Mouse (Mus musculus) embryo, embryonic 11.5 days (tissue): ENCODE results near the gene Tesc.

Experiments used
- DNase-seq: peaks from one replicate; pipeline ENCODE4 v3.0.0-alpha.2; 2012; ENCODE audit warnings: low read depth, low spot score

The Tesc gene

GRCm38 (mm10) chr5:118027698-118028190 is at the start of gene Tesc:
Gene Tesc, plus strand, starts transcription at chr5:118027743.
- DNase-seq: no peak

DNA sequence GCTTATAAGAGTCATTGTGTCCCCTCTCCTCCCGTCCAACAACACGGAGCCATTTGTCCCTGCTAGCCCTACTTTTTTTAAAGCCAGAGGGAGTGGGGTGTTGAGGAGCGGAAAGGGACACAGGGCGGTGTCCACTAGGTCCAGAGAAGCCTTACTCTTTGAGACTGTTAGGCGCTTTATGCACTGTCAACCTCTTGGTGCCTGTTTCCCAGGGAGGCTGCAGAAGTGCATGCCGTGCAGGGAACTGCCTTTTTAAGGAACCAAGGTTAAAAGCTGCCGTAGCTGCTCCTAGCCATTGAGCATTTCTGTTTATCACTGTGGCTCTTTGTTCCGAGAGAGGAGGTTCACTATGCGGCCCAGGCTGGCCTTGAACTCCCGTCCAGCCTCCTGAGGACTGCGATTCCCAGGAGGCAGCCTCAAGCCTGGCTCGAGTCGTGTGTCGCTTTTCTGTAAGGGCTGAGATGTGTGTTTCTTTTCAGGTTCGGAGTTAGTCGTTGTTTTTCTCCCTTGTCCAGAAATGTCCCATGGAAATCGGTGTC is 49.3 kb upstream of the Tesc start:
- no peak for DNase-seq

- no peak for DNase-seq
Observed at GRCm38 (mm10) chr5:117979082-117979481, 48.5 kb upstream of the Tesc start.

- DNase-seq: no peak
Observed at GRCm38 (mm10) chr5:117980921-117981320, 46.6 kb upstream of the Tesc start.

GRCm38 (mm10) chr5:117981943-117982342 is 45.6 kb upstream of the Tesc start:
- DNase-seq: no peak

DNA sequence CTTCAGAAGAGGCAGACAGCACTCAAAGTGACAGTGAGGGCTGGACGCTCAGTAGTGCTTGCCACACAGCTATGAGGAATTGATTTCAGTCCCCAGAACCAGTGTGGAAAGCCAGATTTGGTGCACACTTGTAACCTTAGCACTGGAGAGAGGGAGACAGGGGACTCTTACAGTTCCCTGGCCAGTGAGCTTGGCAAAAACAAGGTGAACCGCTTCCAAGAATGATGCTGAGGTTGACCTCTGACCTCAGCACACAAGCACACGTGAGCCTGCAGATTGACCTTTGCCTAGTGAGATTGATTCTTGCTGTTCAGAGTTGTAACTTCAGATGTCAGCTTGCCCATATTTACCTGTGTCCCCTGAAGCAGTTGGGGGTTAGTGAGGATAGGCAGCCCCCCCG is 41.2 kb upstream of the Tesc start:
- DNase-seq: no peak

- no peak for DNase-seq
Observed at GRCm38 (mm10) chr5:117987891-117988290, 39.7 kb upstream of the Tesc start.

- DNase-seq: no peak
Observed at GRCm38 (mm10) chr5:117988367-117988766, 39.2 kb upstream of the Tesc start.

GRCm38 (mm10) chr5:117989773-117990172 is 37.8 kb upstream of the Tesc start:
- DNase-seq: no peak

DNA sequence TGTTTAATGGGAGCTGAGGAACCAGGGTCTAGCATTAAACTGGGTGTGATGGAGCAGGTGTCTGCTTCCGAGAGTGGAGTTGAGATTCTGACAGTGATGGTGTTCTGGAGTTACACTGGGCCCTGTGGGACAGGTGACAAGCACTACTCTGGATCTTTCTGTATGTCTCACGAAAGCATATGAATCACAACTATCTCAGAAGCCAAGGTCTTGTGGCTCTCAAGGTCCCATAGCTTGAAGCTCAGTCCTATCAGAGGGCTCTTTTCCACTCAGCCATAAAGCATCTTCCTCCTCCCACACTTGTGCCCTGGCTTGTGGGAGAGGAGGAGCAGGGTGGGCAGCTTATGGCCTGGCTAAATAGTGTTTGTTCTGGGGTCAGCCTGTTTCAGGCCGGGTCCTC is 36.6 kb upstream of the Tesc start:
- no peak for DNase-seq

DNA sequence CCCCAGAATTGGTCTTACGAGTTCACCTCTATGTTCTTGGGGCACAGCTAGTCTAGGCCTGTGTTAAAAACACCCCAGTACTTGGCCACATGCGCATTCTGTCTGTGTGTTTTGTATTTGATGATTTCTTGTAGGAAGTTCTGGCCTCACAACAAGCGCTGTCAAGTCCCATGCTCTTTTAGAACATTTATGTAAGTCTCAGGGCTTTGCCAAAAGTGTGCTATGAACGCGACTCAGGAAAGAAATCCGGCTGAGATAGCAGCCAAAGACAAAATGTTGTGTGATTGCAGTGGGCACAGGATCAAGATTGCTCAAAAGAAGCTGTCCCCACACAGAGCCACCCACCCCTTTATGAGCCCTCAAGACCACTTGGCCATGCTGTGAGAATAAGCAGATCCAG is 34.0 kb upstream of the Tesc start:
- no peak for DNase-seq

- DNase-seq: no peak
Observed at GRCm38 (mm10) chr5:117995372-117995901, 32.1 kb upstream of the Tesc start.

GRCm38 (mm10) chr5:117995911-117996310 is 31.6 kb upstream of the Tesc start:
- no peak for DNase-seq

GRCm38 (mm10) chr5:117996581-117996980 is 31.0 kb upstream of the Tesc start:
- no peak for DNase-seq

DNA sequence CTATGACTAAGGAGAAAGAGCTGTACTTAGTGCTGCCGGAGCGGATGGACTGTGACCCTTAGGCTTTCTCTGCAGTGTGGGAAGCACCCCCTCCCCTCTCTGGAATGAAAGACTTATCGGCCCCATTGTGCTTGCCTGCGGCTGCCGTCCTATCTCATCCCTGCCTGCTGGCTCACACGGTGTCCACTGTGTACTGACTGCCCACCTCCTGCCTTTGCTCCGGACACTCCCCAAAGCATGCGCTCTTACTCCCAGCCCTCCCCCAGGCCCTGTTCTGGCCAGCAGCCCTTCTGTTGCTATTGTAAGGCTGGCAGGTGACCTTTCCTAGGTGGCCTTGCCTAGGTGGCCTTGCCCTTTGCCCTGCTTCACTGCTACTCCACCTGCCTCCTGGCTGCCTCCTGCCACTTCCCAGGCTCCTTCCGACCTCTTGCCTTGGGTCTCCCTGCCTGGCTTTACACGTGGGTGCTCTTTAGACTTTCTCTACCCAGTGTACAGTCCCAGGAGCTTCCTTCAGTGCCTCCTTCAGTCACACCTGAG is 30.0 kb upstream of the Tesc start:
- DNase-seq: no peak

GRCm38 (mm10) chr5:117999061-117999460 is 28.5 kb upstream of the Tesc start:
- no peak for DNase-seq

DNA sequence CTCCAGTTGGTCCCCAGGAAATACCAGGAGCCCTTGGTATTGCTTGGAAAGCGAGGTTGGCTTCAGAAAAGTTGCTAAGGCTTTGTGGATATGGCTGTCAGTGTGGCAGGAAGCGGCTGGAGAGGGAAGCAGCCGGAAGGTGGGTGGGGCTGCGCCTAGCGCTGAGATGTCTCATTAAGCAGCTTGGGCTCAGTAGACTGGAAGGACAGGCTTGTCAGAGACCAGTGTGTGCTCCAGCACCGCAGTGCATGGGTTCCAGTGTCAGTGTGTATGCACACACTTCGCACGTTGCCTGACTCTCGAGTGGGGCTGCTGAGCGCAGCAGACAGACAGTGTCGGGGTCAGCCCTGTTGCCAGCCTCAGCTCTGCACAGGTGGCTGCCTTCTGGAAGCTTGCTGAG is 28.0 kb upstream of the Tesc start:
- no peak for DNase-seq

DNA sequence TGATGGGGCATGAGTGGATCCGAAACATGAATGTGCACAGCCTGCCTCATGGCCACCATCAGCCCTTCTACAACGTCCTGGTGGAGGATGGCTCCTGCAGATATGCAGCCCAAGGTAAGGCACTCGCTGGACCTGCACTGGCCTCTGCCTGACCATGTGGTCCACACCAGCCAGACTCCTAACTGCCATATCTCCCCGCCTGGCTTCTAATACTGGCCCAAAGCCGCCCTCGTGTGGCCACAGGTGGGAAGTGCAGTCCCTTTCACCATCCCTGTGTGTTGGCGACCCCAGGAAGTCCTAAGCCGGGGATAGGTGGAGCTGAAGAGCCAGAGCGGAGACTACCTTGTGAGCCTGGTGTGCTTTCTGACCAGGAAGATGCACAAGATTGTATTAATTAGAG is 25.5 kb upstream of the Tesc start:
- peak; percentile 57 for DNase-seq

- DNase-seq: peak; percentile 37
Observed at GRCm38 (mm10) chr5:118004619-118005018, 22.9 kb upstream of the Tesc start.

- DNase-seq: no peak
Observed at GRCm38 (mm10) chr5:118005728-118006127, 21.8 kb upstream of the Tesc start.

DNA sequence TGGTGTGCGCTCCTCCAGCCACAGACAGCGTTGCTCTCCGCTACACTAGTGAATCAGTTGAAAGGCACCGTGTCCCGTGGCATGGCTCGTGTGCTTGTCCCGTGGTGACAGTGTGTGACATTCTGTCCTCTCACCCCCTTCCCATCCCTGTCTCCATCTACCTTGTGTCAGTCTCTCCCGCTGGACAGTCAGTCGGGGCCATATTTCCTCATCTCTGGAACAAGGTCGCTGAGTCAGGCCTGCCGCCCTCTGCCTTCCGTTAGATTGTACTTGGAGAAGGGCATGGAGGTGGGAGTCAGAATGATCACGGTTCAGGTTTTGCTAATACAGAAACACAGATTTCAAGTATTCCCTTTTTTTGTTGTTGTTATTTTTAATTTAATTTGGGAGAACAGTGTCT is 19.2 kb upstream of the Tesc start:
- no peak for DNase-seq

DNA sequence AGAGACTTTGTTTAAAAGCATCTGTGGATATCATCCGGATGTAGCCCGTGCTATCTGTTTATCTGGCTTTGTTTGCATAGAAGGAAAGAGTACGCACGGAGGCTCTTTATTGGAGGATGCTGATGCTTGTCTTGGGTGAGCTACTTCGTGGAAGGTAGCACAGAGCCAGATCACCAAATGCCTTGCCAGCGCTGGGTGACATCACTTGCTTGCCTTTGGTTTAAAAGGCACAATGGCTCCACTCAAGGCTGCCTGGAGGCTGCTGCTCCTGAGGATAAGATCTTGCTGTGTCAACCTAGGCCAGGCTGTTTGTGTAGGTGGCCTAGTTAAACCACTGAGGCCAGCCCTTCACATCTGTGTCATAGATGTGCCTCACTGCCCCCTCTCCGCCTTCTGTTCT is 16.7 kb upstream of the Tesc start:
- no peak for DNase-seq

GRCm38 (mm10) chr5:118011796-118012195 is 15.7 kb upstream of the Tesc start:
- no peak for DNase-seq

DNA sequence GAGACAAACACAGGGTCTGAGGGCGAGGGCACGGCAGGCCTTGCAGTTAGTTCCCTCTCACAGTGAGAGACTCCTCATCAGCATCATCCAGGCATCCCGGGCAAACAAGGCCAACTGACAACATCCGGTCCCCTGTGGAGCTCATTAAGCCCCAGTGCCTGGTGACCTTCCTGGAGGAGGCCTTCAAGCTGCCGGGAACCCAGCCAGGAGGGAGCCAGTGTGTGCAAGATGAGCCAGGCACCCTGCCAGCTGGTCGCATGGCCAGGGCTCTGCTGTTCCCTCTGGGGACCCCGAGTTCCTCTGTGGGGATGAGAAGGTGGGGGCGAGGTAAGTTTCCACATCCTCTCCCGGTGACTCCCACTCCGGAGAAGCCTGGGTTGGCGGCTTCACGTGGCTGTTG is 12.5 kb upstream of the Tesc start:
- no peak for DNase-seq
